Comparison of ENCODE assay signal across 9 mouse cellular contexts in genomic region chr8:119436933-119437332, GRCm38 (mm10). TPM values are rescaled to one million over a fixed set of nuclear protein-coding genes. Genes with fewer than 3 reads are reported as not detected.
DNase-seq lines count a peak whose midpoint lies in the region; ATAC-seq lines count a peak whose summit lies in the region.
"Had no signal": no experiment of that assay in that cellular context is flagged by ENCODE, and none has a peak within 500 bp of the region (broad histone marks: within the 10 kb centered on the region; RNA-seq: fewer than 3 reads in every experiment).

No protein-coding gene starts in this region.

- H3K9me3 ChIP-seq in heart, embryonic 10.5 days, result no peaks in the 10 kb centered on the region
- H3K9me3 ChIP-seq in midbrain, embryonic 13.5 days, result no peaks in the 10 kb centered on the region
- H3K9me3 ChIP-seq: neural tube, embryonic 13.5 days had no signal

- peak; percentile 86 for ATAC-seq in megakaryocyte, adult 5-6 weeks (ENCODE audit: poor library complexity, severe bottlenecking)
- no peak for ATAC-seq in midbrain, embryonic 13.5 days

- DNase-seq in 3T3-L1 (ENCODE audit: low read depth, low spot score), result peak; percentile 81
- DNase-seq in adrenal gland, postnatal 14 days, result peak; percentile 97
- no peak for DNase-seq in heart, embryonic 10.5 days (ENCODE audit: low spot score)
- DNase-seq in kidney, postnatal 14 days, result peak; percentile 90
- peak; percentile 93 to 94 for DNase-seq in urinary bladder, postnatal 36 days (ENCODE audit: low spot score in 2 of 2)
- no peak for DNase-seq in thymus, postnatal 0 days (ENCODE audit: low spot score)

- peaks cover 52% of the 10 kb centered on the region for H3K27me3 ChIP-seq in heart, embryonic 10.5 days (ENCODE audit: insufficient read depth, poor library complexity, severe bottlenecking)
- 0 out of 2 replicates have a peak, but pooled peaks cover 5% of the 10 kb centered on the region for H3K27me3 ChIP-seq in midbrain, embryonic 13.5 days
- H3K27me3 ChIP-seq: neural tube, embryonic 13.5 days had no signal

- H3K4me1 ChIP-seq in heart, embryonic 10.5 days, result peaks cover 41% of the 10 kb centered on the region
- peaks cover 14% of the 10 kb centered on the region for H3K4me1 ChIP-seq in midbrain, embryonic 13.5 days (replicated peaks)

- H3K4me3 ChIP-seq in heart, embryonic 10.5 days, result 0 out of 2 replicates have a peak overlapping the region, but pooled peaks have one; percentile 5
- no peak overlapping the region for H3K4me3 ChIP-seq in midbrain, embryonic 13.5 days (replicated peaks)
- H3K4me3 ChIP-seq: neural tube, embryonic 13.5 days had no signal

- WGBS in heart, embryonic 10.5 days, result 14% methylated on average over 9 of the region's 9 CpGs
- 23% methylated on average over 9 of the region's 9 CpGs for whole genome bisulfite sequencing in midbrain, embryonic 13.5 days

- no peak overlapping the region for H3K9ac ChIP-seq in midbrain, embryonic 13.5 days (replicated peaks)
- H3K9ac ChIP-seq: neural tube, embryonic 13.5 days had no signal

- no peak overlapping the region for H3K4me2 ChIP-seq in midbrain, embryonic 13.5 days (replicated peaks)
- H3K4me2 ChIP-seq: neural tube, embryonic 13.5 days had no signal

- H3K27ac ChIP-seq in heart, embryonic 10.5 days, result peak overlapping the region; percentile 22; the same call in 1 of the 2 replicates
- no peak overlapping the region for H3K27ac ChIP-seq in midbrain, embryonic 13.5 days
- H3K27ac ChIP-seq: neural tube, embryonic 13.5 days had no signal

- H3K36me3 ChIP-seq in heart, embryonic 10.5 days, result no peaks in the 10 kb centered on the region
- no peaks in the 10 kb centered on the region for H3K36me3 ChIP-seq in midbrain, embryonic 13.5 days
- H3K36me3 ChIP-seq: neural tube, embryonic 13.5 days had no signal

RNA-seq across cellular contexts. Expression of gene Osgin1, which starts 3.0 kb away (rescaled TPM):
- total RNA-seq in adrenal gland, postnatal 14 days (2021), result 52.9 and 69.1 TPM in 2 replicates
- 0.20 and 2.7 TPM in 2 replicates for polyA plus RNA-seq in heart, embryonic 10.5 days (2016; fragmentation: Nextera tagmentation; extraction: Ambion mirVana)
- 6.1 and 6.4 TPM in 2 replicates for total RNA-seq in megakaryocyte, adult 5-6 weeks (2015)
- 2.5 and 5.7 TPM in 2 replicates for total RNA-seq in megakaryocyte, adult 5-6 weeks (2017)
- polyA plus RNA-seq in midbrain, embryonic 13.5 days (2015; fragmentation: Nextera tagmentation; extraction: Ambion mirVana), result 0.10 and 0.28 TPM in 2 replicates
- polyA plus RNA-seq in thymus, postnatal 0 days (2015; fragmentation: Nextera tagmentation; extraction: Ambion mirVana), result 1.4 and 1.6 TPM in 2 replicates
- polyA plus RNA-seq: neural tube, embryonic 13.5 days had no signal

RNA-seq across cellular contexts. Expression of gene Necab2, which starts 9.6 kb away (rescaled TPM):
- total RNA-seq in adrenal gland, postnatal 14 days (2021), result 10.4 and 10.6 TPM in 2 replicates
- polyA plus RNA-seq in heart, embryonic 10.5 days (2016; fragmentation: Nextera tagmentation; extraction: Ambion mirVana), result 1.9 and 3.4 TPM in 2 replicates
- not detected in 2 replicates for total RNA-seq in megakaryocyte, adult 5-6 weeks (2015)
- not detected in 2 replicates for total RNA-seq in megakaryocyte, adult 5-6 weeks (2017)
- 34.9 and 37.6 TPM in 2 replicates for polyA plus RNA-seq in midbrain, embryonic 13.5 days (2015; fragmentation: Nextera tagmentation; extraction: Ambion mirVana)
- 0.12 TPM in 2 replicates for polyA plus RNA-seq in thymus, postnatal 0 days (2015; fragmentation: Nextera tagmentation; extraction: Ambion mirVana)

RNA-seq across cellular contexts. Expression of gene Mlycd, which starts 42.3 kb away (rescaled TPM):
- 58.0 and 66.5 TPM in 2 replicates for total RNA-seq in adrenal gland, postnatal 14 days (2021)
- polyA plus RNA-seq in heart, embryonic 10.5 days (2016; fragmentation: Nextera tagmentation; extraction: Ambion mirVana), result 15.2 and 17.7 TPM in 2 replicates
- 5.4 and 6.5 TPM in 2 replicates for total RNA-seq in megakaryocyte, adult 5-6 weeks (2015)
- total RNA-seq in megakaryocyte, adult 5-6 weeks (2017), result 5.7 and 7.5 TPM in 2 replicates
- 11.8 and 13.8 TPM in 2 replicates for polyA plus RNA-seq in midbrain, embryonic 13.5 days (2015; fragmentation: Nextera tagmentation; extraction: Ambion mirVana)
- polyA plus RNA-seq in thymus, postnatal 0 days (2015; fragmentation: Nextera tagmentation; extraction: Ambion mirVana), result 11.6 and 13.4 TPM in 2 replicates

Comparison
In these comparisons a context has a peak if more than half of its experiments do, and no peak if none do; other contexts are left out.
1. DNase-seq: peak in 3T3-L1 (single experiment), adrenal gland, postnatal 14 days (single experiment), kidney, postnatal 14 days (single experiment) and urinary bladder, postnatal 36 days (2 of 2); none in heart, embryonic 10.5 days (single experiment) and thymus, postnatal 0 days (single experiment).